Mouse (Mus musculus): ENCODE measurements around the gene Serpina16.
"Not testable (repeated sequence)": the region's sequence is repeated elsewhere in the genome, so short reads cannot be mapped to it uniquely, and the experiment has no call there.

Gene Serpina16

DNA sequence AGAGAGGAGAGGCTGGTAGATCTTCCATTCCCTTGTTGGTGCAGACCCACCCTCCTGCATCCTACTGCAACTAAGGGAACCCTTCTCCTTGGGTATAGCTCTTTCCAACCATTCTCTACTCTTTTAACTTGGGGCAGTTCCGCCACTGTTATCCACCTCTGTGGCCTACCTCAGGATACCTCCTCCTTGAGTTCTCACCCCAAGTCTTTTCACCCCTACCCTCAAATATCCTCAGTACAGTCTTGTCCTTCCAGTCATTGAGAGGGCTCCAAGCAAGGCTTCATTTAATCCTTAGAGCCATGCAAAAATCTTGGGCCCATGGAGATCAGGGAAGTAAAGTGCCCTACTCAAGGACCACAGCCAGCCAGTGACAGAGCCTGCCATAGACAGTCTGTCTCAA is at the start of gene Serpina16:
Gene Serpina16, minus strand, starts transcription at position 101 of the 400 bp plus-strand sequence.
- DNase-seq (ENCODE audit: low spot score) = no peak

DNA sequence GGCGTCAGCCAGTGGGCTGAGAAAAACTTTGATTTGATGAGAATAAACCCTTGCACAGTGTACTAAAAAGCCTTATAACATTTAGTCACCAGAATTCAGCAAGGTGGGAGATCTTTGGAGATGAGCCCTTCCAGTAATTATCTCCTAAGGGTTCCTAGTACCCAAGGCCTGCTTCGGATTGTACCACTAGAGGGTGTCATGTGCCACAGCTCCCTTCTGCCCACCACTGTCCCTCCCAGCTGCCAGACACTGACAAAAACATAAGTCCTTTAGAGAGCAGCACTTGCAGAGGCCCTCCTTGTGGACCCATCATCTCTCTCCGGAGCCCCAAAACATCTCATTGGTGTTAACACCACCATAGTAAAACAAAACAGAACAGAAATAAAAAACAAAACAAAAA is 35.6 kb upstream of the Serpina16 start:
- DNase-seq (ENCODE audit: low spot score) = no peak

DNA sequence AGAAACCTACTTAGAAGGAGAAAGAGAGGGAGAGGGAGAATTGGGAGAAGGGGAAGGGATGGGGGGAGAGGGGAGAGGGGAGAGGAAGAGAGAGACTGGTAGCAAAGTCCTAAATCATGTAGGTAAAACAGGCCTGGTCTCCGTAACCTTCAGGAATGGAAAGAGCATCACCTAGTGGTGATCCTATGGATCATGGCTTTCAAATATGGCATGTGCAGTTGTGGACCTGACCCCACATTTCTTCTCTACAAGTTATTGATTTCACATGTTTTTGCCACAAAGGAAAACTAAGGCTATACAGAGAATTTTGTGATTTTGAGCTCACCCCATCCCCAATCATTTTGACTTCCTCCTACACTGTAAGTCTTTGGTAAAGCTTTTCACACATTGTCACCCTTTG is 34.5 kb upstream of the Serpina16 start:
- DNase-seq (ENCODE audit: low spot score) = no peak

DNA sequence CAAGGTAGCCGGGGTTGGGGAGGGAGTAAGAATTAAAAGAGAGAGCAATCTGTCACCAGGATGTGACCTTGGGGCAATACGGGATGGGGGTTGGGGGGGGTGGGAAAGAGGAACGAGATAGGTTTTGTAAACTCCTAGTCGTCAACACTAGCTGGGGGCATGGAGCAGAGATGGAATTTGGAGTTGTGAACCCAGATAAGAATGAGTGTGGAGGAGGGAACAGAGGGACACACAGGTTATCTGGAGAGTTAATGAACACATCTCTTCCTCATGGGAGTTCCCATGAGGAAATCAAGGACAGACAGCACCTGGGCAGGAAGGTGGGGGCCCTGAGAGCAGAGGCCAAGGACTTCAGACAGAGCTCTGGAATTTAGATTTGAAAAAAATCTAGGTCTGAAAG is 30.2 kb upstream of the Serpina16 start:
- DNase-seq (ENCODE audit: low spot score) = no peak

DNA sequence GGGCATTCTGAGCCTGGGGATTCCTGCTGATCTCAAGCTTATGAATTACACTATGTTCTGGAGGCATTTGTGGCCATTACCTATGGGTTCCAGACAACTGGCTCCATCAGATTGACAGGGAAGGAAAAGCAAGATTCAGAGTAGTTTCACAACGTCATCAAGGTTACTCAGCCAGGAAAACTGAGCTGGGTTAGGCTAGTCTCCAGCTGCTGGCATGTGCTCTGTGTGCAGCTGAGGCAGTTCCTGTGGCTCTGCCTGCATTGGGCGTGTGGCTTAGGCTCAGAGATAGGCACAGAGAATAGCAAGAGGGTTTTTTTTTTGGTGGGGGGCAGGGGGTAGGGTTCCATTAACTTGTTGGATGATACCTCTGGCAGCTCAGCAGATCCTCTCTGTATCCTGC is 29.6 kb upstream of the Serpina16 start:
- DNase-seq (ENCODE audit: low spot score) = no peak

DNA sequence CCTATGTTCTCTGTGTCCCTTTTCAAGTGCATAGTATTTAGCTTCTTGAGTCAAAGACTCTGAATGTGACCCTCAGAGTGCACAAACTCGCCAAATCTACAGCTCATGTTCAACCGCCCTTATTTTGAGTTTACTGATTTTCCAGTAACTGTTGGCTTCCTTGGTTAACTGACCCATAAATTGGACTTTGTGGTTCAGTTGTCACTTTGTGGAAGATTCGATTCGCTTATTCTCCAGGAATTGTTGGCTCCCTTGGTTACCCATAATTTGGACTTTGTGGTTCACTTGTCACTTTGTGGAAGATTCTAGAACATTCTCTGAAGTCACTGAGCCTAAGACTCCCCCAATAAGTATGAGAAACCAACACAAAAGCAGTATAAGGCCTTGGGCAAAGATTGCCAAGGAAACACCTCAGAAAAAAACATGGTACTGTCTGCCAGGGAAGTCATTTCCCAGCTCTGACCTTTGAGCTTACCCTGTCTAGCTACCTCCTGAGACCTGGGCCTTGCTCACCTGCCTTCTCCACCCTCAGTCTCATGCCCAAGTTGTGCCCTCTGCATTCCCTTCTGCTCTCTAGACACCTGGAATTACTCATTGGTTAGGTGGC is 24.3 kb upstream of the Serpina16 start:
- DNase-seq (ENCODE audit: low spot score) = no peak

DNA sequence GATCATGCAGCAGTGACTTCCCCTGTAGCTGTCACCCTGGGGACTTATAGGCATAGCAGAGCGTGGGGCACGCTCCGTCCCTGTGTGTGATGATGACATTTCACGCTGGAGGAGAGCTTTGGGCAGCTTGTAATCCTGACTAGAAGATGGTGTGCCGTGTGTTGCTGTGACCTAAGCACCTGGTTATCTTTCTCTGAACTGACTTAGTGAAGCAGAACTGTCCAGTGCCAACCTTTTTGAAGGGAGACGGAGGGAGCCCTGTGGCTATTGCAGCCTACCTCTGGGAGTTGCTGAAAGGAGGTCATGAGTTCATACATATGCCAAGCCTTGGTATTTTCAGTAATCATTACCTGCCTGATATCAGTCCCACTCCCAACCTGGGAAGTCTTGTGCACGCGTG is 19.5 kb upstream of the Serpina16 start, which contains the start of gene Serpina1f:
Gene Serpina1f, minus strand, starts transcription at position 101 of the 400 bp plus-strand sequence.
- DNase-seq (ENCODE audit: low spot score) = no peak

DNA sequence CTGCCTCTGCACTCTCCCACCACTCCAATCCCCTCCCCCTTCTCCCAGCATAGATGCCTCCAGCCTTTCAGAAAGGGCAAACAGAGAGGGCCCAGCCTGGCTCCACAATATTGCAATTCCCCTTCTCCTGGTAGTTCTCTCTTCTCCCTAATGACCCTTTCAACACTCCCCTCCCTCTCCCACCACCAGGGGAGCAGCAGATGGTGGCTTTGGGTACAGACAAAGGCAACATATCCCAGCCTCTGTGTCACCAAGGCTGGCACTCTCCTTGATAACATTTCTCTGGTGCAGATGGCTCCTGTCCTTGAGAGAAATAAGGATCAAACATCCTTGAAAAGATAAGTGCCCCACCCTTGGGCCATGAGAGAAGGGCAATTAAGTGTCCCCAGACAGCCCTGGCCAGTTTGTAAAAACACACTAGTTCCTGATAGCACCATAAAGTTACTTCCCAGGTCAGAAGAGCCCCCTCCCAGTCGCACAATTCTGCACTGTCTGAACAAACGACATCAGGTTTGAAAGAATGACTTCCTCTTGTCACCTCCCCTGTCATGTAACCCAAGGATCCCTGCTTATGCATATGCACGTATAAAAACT is 12.4 kb upstream of the Serpina16 start:
- no peak for DNase-seq (ENCODE audit: low spot score)

DNA sequence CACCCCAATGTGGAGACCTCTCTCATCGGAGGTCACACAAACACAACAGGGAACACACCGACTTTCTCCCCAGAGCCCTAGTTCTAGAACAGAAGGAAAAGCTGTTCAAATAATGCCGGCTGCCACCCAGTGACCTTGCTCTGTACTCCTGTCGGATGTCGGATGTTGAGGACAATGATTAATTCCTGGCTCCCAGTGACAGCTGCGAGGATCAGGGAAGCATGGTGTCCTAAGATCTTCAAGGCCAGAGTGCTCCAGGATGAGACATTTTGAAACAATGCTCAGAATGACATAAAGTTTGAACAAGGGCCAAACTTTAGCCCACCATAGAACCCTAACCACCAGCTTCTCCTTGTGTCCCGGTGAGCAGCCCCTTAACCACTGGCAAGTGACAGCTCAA is 11.1 kb upstream of the Serpina16 start:
- no peak for DNase-seq (ENCODE audit: low spot score)

DNA sequence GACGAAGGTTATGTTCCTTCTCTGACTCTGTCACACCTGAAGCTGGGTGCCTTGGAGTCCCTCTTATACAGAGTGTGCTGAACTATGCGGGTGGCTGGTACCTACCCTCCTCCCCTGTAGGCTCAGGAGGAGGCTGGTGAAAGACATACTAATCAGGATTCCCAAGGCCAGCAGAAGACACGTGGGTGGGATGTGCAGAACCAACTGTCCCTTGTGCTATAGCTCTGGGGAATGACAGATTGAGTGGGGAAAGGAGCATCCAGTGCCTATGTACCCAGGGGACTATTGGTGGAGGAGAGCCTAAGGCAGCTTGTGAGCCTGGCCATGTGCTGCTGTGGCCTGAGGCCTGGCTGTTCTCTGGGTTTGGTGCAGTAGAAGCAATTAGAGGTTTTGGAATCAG is 10.1 kb upstream of the Serpina16 start:
- DNase-seq (ENCODE audit: low spot score) = no peak

DNA sequence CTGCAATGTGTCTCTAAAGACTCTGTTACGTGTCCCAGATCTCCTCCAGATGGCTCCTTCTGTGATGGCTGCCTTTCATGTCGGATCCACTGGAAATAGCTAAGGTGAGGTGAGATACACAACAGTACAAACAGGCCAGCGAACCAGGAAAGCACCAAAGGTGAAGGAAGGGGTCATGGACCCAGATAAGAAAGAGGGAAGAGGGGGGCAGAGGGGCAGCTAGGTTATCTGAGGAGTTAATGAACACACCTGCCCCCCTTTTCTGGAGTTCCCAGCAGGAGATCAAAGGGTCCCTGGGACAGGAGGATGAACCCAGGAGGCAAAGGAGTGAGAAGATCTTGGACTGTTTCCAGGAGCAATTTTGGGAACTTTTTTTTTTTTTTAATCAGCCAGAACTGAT is 9.4 kb upstream of the Serpina16 start:
- DNase-seq (ENCODE audit: low spot score) = no peak

DNA sequence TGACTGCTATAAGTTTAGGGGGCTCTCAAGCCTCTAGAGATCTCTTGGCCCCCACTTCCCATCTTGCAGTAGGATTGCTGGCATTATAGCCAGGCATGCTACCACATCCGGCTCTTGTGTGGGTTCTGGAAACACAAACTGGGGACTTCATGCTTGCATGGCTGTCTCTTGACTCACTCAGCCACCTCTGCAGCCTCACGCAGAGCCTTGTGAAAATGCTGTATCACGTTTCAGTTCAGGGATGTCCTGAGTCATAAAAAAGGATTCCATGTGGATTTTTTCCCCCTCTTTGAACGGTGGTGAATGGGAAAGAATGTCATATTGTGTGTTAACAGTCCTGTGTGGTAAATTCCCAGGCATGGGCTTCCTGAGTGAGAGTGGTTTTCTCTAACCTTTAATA is 7.8 kb upstream of the Serpina16 start:
- no peak for DNase-seq (ENCODE audit: low spot score)

DNA sequence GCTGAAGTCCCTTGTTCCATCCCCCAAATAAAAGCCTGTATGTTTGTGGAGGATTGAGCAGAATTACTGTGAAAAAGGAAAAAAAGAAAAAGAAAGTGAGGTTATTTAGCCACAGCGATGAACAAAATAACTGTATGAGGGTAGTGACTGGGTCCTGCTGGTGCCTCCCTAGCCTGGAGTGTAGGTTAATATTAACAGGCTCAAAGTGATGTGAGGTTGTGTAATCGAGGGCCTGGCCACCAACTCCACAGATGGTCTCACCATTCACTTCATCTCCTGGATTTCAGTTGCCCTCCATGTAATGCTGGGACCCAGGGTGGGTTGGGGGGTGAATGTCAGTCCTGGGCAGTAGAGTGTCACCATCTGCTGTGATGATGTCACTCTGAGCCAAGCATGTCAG is 5.8 kb upstream of the Serpina16 start:
- DNase-seq (ENCODE audit: low spot score) = no peak

DNA sequence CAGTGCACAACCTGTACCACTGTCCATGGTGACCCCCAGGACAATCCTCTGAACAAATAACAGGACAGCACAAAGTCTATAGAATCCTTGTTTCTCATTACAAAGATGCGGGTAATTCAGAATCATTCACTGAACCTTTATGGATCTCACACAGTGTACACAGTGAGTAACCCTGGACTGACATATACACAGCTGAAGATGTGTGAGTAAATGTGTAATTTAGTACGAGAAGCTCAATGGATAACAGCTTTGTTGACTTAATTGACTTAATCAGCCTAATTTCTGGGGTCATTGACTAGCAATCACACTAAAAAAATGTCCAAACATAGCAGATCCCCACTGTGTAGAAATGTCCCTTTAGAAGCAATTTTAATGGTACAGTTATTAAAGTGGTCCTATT is 5.2 kb upstream of the Serpina16 start:
- no peak for DNase-seq (ENCODE audit: low spot score)

DNA sequence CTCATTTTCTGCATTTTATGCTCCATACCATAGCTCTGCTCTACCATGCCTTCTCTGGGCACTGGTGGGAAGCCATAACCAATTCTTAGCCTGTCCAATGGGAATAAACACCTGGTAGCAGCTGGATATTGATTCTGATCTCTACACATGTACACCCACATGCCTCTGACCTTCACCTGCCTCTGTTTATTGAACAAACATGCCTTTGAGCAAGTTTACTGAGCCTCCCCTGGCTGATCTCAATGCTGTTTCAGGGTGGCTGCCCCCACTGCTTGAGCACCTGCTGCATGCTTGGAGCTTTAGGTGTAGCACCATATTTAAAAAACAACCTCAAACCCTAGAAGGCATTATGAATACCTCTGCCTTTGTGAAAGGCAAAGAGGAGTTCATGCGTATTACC is 3.9 kb upstream of the Serpina16 start:
- DNase-seq (ENCODE audit: low spot score) = not testable (repeated sequence)

DNA sequence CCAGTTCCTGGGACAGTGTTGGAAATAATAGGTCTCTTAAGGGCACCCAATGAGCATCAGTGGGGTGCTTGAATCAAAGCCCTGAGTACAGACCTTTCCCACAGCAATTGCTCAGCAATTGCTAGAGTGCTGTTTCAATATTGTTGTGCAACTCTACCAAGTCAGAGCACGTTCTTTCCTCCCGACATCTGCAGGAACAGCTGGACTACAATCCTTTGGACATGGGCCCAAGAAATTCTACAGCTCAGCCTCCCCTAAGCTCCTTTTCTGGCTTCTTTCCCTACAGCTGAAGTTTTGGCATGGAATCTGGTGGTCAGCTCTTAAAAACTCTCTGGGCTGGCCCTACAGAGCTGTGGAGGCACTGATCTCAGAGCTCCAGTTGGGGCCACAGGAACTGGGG is 2.8 kb downstream of the Serpina16 start:
- DNase-seq (ENCODE audit: low spot score) = no peak

DNA sequence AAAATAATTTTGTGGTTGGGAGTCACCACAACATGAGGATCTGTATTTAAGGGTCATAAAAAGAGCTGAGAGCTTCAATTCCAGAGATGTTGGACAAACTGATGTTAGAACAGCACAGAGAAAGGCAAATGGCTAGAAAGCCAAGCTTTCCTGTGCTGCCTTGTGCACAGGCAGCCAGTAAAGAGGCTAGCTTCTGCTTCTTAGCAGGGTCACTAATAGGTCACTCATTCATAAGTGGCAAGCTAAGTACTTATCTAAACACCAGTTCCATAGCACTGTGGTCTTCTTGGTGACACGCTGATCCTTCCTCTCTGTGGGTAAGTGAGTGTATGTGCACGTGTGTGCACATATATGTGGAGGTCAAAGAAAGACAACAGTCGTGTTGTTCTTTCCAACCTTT is 4.5 kb downstream of the Serpina16 start:
- DNase-seq (ENCODE audit: low spot score) = no peak

DNA sequence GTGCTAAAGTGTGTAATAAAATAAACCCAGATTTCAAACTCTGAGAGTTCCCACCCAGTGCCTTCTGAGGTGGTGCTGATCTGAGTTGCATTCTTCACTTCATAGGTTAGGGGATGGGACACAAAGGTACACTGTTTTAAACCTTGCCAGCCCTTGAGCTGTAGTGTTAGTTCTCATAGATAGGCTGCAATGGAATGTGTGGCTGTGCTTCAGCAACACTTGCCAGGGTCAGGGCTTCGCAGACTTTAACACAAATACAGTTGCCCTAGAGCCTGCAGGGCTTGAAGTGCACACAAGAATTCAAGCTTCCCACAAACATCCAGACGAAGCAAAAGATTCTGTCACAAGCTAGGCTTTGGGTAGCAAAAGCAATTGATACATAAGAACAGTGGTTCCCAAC is 5.0 kb downstream of the Serpina16 start:
- no peak for DNase-seq (ENCODE audit: low spot score)

DNA sequence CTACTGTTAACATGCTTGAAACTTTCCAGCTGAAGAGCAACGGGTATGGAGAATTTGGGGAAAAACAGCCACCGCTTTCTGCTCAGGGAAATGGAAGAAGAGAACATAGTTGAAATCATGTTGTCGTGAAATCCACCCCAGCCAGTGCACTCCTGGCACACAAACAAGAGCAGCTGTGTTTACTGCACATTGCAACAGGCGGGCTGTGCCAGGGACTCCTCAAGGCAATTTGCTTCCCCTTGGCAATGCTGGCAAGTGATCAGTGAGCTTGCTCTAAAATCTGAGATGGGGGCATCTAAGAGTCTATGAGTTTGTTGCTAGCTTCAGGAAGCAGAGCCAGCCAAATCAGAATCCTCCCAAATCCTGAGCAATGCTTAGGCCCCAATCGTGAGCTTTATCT is 5.6 kb downstream of the Serpina16 start:
- DNase-seq (ENCODE audit: low spot score) = no peak

DNA sequence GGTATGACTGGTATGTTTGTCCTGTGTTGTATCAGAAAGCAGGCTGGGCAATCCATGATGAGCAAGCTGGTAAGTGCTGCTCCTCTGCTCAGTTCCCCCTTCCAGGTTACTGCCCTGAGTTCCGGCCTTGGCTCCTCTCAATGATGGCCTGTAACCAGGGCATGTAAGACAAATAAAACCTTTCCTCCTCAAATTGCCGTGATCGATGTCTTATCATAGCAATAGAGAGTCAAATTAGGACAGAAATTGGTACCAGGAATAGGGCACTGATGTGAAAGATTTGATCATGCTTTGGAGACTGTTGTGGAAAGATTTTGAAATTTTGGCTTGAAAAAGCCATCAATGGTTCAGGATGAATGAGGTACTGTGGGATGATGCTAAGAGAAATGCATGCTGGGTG is 10.7 kb downstream of the Serpina16 start:
- no peak for DNase-seq (ENCODE audit: low spot score)

DNA sequence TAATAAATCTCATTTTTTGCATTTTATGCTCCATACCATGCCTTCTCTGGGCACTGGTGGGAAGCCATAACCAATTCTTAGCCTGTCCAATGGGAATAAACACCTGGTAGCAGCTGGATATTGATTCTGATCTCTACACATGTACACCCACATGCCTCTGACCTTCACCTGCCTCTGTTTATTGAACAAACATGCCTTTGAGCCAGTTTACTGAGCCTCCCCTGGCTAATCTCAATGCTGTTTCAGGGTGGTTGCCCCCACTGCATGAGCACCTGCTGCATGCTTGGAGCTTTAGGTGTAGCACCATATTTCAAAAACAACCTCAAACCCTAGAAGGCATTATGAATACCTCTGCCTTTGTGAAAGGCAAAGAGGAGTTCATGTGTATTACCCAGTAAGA is 13.9 kb downstream of the Serpina16 start:
- not testable (repeated sequence) for DNase-seq (ENCODE audit: low spot score)

DNA sequence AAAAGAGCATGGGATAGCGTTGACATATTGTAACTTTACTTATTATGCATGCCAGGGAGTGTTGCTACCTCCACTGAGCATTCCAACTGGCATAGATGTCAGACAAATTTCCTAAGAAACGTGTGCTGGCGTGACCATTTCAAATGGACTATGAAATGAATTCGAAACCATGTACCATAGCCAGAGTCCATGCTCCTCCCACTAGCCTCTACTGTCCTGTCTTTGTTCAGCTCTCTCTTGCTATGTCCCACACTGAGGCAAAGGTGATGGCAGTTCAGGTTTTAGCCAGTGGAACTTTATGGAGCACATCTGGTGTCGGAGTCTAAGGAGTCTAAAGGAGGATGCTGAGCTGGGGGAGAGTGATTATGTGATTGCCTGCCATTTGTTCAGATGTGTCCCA is 15.9 kb downstream of the Serpina16 start:
- DNase-seq (ENCODE audit: low spot score) = no peak

DNA sequence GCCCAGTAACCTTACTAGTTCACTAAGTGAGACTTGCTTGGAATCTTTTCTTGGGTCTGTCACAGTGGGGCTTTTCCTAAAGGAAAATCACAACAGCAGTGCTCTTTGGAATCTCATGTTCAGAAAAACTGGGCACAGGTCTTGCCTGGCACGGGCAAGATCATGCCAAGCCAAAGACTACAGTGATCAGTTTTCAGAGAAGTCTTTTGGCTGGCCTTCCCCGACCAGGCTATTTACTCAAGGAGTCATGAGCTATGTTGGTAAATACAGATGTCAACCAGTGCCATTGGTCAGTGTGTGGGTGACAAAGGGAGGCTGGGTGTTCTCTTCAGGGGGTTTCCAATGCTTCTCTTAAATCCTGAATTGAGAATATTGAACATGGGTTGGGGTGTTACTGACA is 16.8 kb downstream of the Serpina16 start:
- no peak for DNase-seq (ENCODE audit: low spot score)

DNA sequence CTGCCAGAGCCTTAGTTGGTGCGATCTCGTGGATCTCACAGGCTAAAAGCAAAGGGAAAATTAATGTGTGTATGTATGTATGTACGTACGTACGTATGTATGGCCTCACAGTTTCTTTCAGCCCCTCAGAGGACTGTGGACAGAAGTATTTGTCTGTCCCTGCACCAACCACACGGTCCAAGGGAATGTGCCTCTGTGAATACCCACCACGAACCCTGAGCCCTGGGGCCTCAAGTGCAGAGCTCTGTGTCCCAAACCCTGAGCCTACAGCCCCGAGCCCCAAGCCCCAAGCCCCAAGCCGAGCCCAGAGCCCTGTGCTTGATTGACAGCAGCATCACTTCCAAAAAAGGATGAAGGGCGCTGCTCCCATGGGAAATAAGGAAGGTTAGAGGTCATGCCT is 17.9 kb downstream of the Serpina16 start:
- no peak for DNase-seq (ENCODE audit: low spot score)
